Mouse (Mus musculus) macrophage (primary cell): ENCODE data around the gene Anxa5. TPM values are rescaled to one million over a fixed set of nuclear protein-coding genes. Genes with fewer than 3 reads are reported as not detected.

Experiments
- H3K27ac ChIP-seq: fragments of 350-480 bp; formaldehyde crosslinking; 2 replicates; pipeline ENCODE4 v1.9.0; 2021
- H3K36me3 ChIP-seq: fragments of 350-480 bp; formaldehyde crosslinking; 2 replicates; pipeline ENCODE4 v1.9.0; 2021; ENCODE audit errors: inconsistent target
- H3K4me3 ChIP-seq: fragments of 350-480 bp; formaldehyde crosslinking; 2 replicates; pipeline ENCODE4 v1.9.0; 2021; ENCODE audit errors: inconsistent target
- H3K79me2 ChIP-seq: fragments of 350-480 bp; formaldehyde crosslinking; 2 replicates; pipeline ENCODE4 v1.9.0; 2021; ENCODE audit errors: inconsistent target
- WGBS: methylation state at CpG from one replicate; pipeline ENCODE4 v1.1.7; 2026; ENCODE audit warnings: inconsistent platforms; ENCODE audit not compliant: missing documents; 5-methylcytosine and 5-hydroxymethylcytosine counted together
- polyA plus RNA-seq: library from polyadenylated mRNA; stranded (reverse); fragments of 250-400 nt; gene quantifications from 3 replicates; pipeline ENCODE4 v1.2.4, GENCODE M21; 2018; ENCODE audit warnings: inconsistent platforms

The Anxa5 gene
- polyA plus RNA-seq, 1 experiment from 2014 or later, result 1,026 TPM

- 46% methylated on average over 20 of the region's 20 CpGs for WGBS
- Histone ChIP-seq H3K4me3 (no peak overlapping the region), H3K27ac (peak overlapping the region; percentile 68)
Measured at GRCm38 (mm10) chr3:36449292-36450165, 26.2 kb downstream of the Anxa5 start.

GRCm38 (mm10) chr3:36446918-36447317 lies 28.8 kb downstream of the Anxa5 start:
- 0 out of 2 replicates have a peak, but pooled peaks cover 3% of the 10 kb centered on the region for H3K79me2 ChIP-seq
- WGBS, result 0% methylated on average over 6 of the region's 6 CpGs
- no peak overlapping the region for H3K4me3 ChIP-seq
- peaks cover 5% of the 10 kb centered on the region; the same call in 1 of the 2 replicates for H3K36me3 ChIP-seq
- peak overlapping the region; percentile 62 for H3K27ac ChIP-seq

More at GRCm38 (mm10) chr3:36449292-36450165, 26.2 kb downstream of the Anxa5 start:
- peaks cover 6% of the 10 kb centered on the region; the same call in 1 of the 2 replicates for H3K79me2 ChIP-seq
- H3K36me3 ChIP-seq, result peaks cover 30% of the 10 kb centered on the region

GRCm38 (mm10) chr3:36446506-36446905 lies 29.2 kb downstream of the Anxa5 start:
- Histone ChIP-seq H3K79me2 (0 out of 2 replicates have a peak, but pooled peaks cover 3% of the 10 kb centered on the region), H3K4me3 (no peak overlapping the region), H3K27ac (peak overlapping the region; percentile 62), H3K36me3 (peaks cover 5% of the 10 kb centered on the region; the same call in 1 of the 2 replicates)
- WGBS, result 37% methylated on average over 5 of the region's 5 CpGs

GRCm38 (mm10) chr3:36446041-36446440 lies 29.7 kb downstream of the Anxa5 start:
- Histone ChIP-seq H3K79me2 (0 out of 2 replicates have a peak, but pooled peaks cover 3% of the 10 kb centered on the region), H3K36me3 (0 out of 2 replicates have a peak, but pooled peaks cover 5% of the 10 kb centered on the region), H3K4me3 (no peak overlapping the region), H3K27ac (peak overlapping the region; percentile 62; the same call in 1 of the 2 replicates)
- WGBS, result 93% methylated on average over 3 of the region's 3 CpGs

GRCm38 (mm10) chr3:36442426-36442825 lies 33.3 kb downstream of the Anxa5 start:
- no peak overlapping the region for H3K27ac ChIP-seq
- WGBS, result 0% methylated on average over 2 of the region's 2 CpGs

GRCm38 (mm10) chr3:36440280-36440679 lies 35.4 kb downstream of the Anxa5 start:
- Histone ChIP-seq H3K79me2 (no peaks in the 10 kb centered on the region), H3K27ac (no peak overlapping the region), H3K36me3 (no peaks in the 10 kb centered on the region), H3K4me3 (no peak overlapping the region)
- WGBS, result 98% methylated on average over 4 of the region's 4 CpGs

More at GRCm38 (mm10) chr3:36442426-36442825, 33.3 kb downstream of the Anxa5 start:
- Histone ChIP-seq H3K79me2 (no peaks in the 10 kb centered on the region), H3K4me3 (no peak overlapping the region), H3K36me3 (no peaks in the 10 kb centered on the region)

GRCm38 (mm10) chr3:36430360-36430759 lies 45.3 kb downstream of the Anxa5 start:
- no peak overlapping the region for H3K4me3 ChIP-seq
- no peak overlapping the region for H3K27ac ChIP-seq
- H3K79me2 ChIP-seq, result no peaks in the 10 kb centered on the region
- WGBS, result 87% methylated on average over 1 of the region's 1 CpGs
- H3K36me3 ChIP-seq, result no peaks in the 10 kb centered on the region

- 74% methylated on average over 8 of the region's 8 CpGs for WGBS
- Histone ChIP-seq H3K36me3 (no peaks in the 10 kb centered on the region), H3K4me3 (no peak overlapping the region), H3K79me2 (no peaks in the 10 kb centered on the region), H3K27ac (no peak overlapping the region)
Measured at GRCm38 (mm10) chr3:36427386-36427785, 48.3 kb downstream of the Anxa5 start.

GRCm38 (mm10) chr3:36409456-36409855 lies 66.2 kb downstream of the Anxa5 start:
- Histone ChIP-seq H3K79me2 (no peaks in the 10 kb centered on the region), H3K36me3 (no peaks in the 10 kb centered on the region), H3K4me3 (no peak overlapping the region), H3K27ac (peak overlapping the region; percentile 19; the same call in 1 of the 2 replicates)
- WGBS, result 81% methylated on average over 2 of the region's 2 CpGs

GRCm38 (mm10) chr3:36406967-36407366 lies 68.7 kb downstream of the Anxa5 start:
- H3K27ac ChIP-seq, result no peak overlapping the region
- no peaks in the 10 kb centered on the region for H3K36me3 ChIP-seq
- WGBS, result 91% methylated on average over 4 of the region's 5 CpGs
- H3K4me3 ChIP-seq, result no peak overlapping the region
- H3K79me2 ChIP-seq, result no peaks in the 10 kb centered on the region

- Histone ChIP-seq H3K27ac (no peak overlapping the region), H3K79me2 (no peaks in the 10 kb centered on the region), H3K36me3 (no peaks in the 10 kb centered on the region), H3K4me3 (no peak overlapping the region)
- 91% methylated on average over 2 of the region's 2 CpGs for WGBS
Measured at GRCm38 (mm10) chr3:36406340-36406739, 69.4 kb downstream of the Anxa5 start.

GRCm38 (mm10) chr3:36401900-36402299 lies 73.8 kb downstream of the Anxa5 start:
- H3K36me3 ChIP-seq, result no peaks in the 10 kb centered on the region
- no peaks in the 10 kb centered on the region for H3K79me2 ChIP-seq
- 28% methylated on average over 2 of the region's 2 CpGs for WGBS
- H3K4me3 ChIP-seq, result no peak overlapping the region
- H3K27ac ChIP-seq, result no peak overlapping the region

GRCm38 (mm10) chr3:36400657-36401056 lies 75.0 kb downstream of the Anxa5 start:
- no peak overlapping the region for H3K27ac ChIP-seq
- H3K4me3 ChIP-seq, result no peak overlapping the region
- H3K36me3 ChIP-seq, result no peaks in the 10 kb centered on the region
- H3K79me2 ChIP-seq, result no peaks in the 10 kb centered on the region
- WGBS, result 95% methylated on average over 10 of the region's 10 CpGs
